Mouse (Mus musculus) forebrain, postnatal 0 days (tissue): ENCODE results near the gene Pcx. TPM values are rescaled to one million over a fixed set of nuclear protein-coding genes. Genes with fewer than 3 reads are reported as not detected.

Experiments used
- ATAC-seq: fragments of 200-750 bp; cut with Nextera tagmentation; 2 replicates; pipeline ENCODE4 v1.8.0; 2017; ENCODE audit warnings: mild to moderate bottlenecking, moderate library complexity
- DNase-seq: peaks from one replicate; pipeline ENCODE4 v3.0.0-alpha.2; 2015
- H3K27ac ChIP-seq: fragments of 300-500 bp; sonication (generic); 2 replicates; pipeline ENCODE4 v1.5.1; 2014; ENCODE audit warnings: low read depth, mild to moderate bottlenecking, antibody characterized with exemption, low read length, moderate library complexity, mixed read lengths
- H3K27me3 ChIP-seq: fragments of 300-500 bp; sonication (generic); 2 replicates; pipeline ENCODE4 v1.6.1; 2014; ENCODE audit warnings: mild to moderate bottlenecking, low read length, mixed read lengths; ENCODE audit not compliant: insufficient read depth
- H3K36me3 ChIP-seq: fragments of 300-500 bp; sonication (generic); 2 replicates; pipeline ENCODE4 v1.6.1; 2014; ENCODE audit warnings: mild to moderate bottlenecking, moderate library complexity; ENCODE audit not compliant: insufficient read depth
- H3K4me1 ChIP-seq: fragments of 300-500 bp; sonication (generic); 2 replicates; pipeline ENCODE4 v1.6.1; 2014; ENCODE audit warnings: antibody characterized with exemption; ENCODE audit not compliant: insufficient read depth
- H3K4me2 ChIP-seq: fragments of 300-500 bp; sonication (generic); 2 replicates; pipeline ENCODE4 v1.6.1; 2014; ENCODE audit warnings: low read depth, mild to moderate bottlenecking, moderate library complexity
- H3K4me3 ChIP-seq: fragments of 300-500 bp; sonication (generic); 2 replicates; pipeline ENCODE4 v1.5.1; 2014; ENCODE audit warnings: low read depth, low read length, mixed read lengths
- H3K9ac ChIP-seq: fragments of 300-500 bp; sonication (generic); 2 replicates; pipeline ENCODE4 v1.6.1; 2014; ENCODE audit warnings: mild to moderate bottlenecking
- H3K9me3 ChIP-seq: fragments of 300-500 bp; sonication (generic); 2 replicates; pipeline ENCODE4 v1.6.1; 2016; ENCODE audit warnings: low read length
- CTCF ChIP-seq: sonication (generic); IDR thresholded peaks from 2 replicates; pipeline ENCODE4 v1.5.1; 2016; ENCODE audit warnings: antibody characterized with exemption, control low read depth, low read depth
- WGBS: fragments of 180-500 bp; shearing (Covaris S2); extraction: QIAGEN DNeasy Blood & Tissue Kit; methylation state at CpG from one replicate; pipeline ENCODE4 v1.1.7; 2014; 5-methylcytosine and 5-hydroxymethylcytosine counted together
- polyA plus RNA-seq: library from polyadenylated mRNA; unstranded; fragments of >200 nt; fragmentation: Nextera tagmentation; extraction: Ambion mirVana; gene quantifications from 2 replicates; pipeline ENCODE4 v1.2.1, GENCODE M21; 2015
- total RNA-seq: library from RNA; depleted of rRNA; stranded (reverse); fragments of >200 nt; gene quantifications from 2 replicates; pipeline ENCODE4 v1.2.3, GENCODE M21; 2014

Gene Pcx
- total and polyA plus RNA-seq, 2 experiments from 2014 or later = 34.5 to 40.7 TPM

DNA sequence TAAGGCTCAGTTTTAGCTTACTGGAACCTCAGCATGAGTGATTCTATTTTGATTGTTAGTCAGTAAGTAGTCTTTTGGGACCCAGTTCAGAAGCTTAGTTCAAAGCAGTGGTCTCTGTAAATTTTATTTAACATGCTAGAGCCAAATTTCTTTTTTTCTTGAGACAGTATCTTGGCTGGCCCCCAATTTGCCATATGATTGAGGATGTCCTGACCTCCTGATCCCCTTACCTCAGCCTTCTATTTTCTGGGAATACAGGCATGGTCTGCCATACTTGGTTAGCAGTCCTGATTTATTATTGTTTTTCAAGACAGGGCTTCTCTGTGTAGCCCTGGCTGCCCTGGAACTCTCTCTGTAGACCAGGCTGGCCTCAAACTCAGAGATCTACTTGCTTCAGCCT, 25.6 kb downstream of the Pcx start:
- DNase-seq (no peak), ATAC-seq (no peak)
- H3K4me2 ChIP-seq = no peak overlapping the region

DNA sequence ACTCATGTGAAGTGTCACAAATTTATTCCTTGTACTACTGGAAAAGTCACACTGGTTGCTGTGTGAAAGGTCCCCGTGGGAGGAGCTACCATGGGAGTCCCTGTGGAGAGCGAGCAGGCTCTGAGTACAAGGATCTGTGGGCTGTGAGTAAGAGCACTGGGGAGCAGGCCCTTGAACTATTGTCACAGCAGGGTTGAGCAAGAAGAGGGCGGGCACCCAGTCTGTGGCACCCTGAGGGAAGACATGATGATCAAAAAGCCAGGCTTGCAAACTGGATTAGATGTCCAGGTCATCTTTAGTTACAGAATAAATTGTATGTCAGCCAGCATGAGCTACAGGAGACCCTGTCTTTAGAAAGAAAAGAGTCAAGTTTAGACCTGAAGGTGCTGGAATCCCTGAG, 26.3 kb downstream of the Pcx start:
- Histone ChIP-seq H3K9ac (no peak overlapping the region), H3K4me3 (no peak overlapping the region), H3K27ac (no peak overlapping the region), H3K36me3 (no peaks in the 10 kb centered on the region), H3K4me2 (no peak overlapping the region), H3K4me1 (no peaks in the 10 kb centered on the region), H3K9me3 (no peaks in the 10 kb centered on the region), H3K27me3 (no peaks in the 10 kb centered on the region)
- TF ChIP-seq CTCF = no peak
- DNase-seq = no peak
- no peak for ATAC-seq
- 67% methylated on average over 3 of the region's 3 CpGs for WGBS

More for the DNA sequence above, 25.6 kb downstream of the Pcx start:
- Histone ChIP-seq H3K27ac (no peak overlapping the region), H3K4me3 (no peak overlapping the region), H3K4me1 (no peaks in the 10 kb centered on the region), H3K9me3 (no peaks in the 10 kb centered on the region), H3K27me3 (no peaks in the 10 kb centered on the region), H3K9ac (no peak overlapping the region), H3K36me3 (no peaks in the 10 kb centered on the region)
- TF ChIP-seq CTCF = no peak

DNA sequence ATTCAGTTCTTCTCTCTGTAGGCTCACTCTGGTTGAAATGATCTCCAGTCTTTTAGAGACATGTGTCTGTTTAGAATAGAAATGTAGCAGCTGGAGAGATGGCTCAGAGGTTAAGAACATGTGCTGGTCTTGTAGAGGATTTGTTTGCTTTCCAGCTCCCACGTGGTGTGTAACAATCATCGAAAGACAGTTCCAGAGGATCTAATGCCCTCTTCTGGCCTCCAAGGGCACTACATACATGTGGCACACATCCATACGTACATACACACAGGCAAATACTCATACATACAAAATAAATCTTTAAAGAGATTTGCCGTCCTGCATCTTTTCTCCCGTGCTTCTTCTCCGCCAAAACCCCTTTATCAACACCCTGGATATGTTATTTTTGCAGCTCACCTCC, 30.0 kb downstream of the Pcx start:
- H3K36me3 ChIP-seq = no peaks in the 10 kb centered on the region
- no peak overlapping the region for H3K4me2 ChIP-seq
- H3K9me3 ChIP-seq = no peaks in the 10 kb centered on the region
- H3K4me1 ChIP-seq = no peaks in the 10 kb centered on the region
- no peak for DNase-seq
- H3K27me3 ChIP-seq = no peaks in the 10 kb centered on the region
- 0 out of 2 replicates have a peak, but pooled peaks have one; percentile 4 for TF ChIP-seq CTCF
- no peak overlapping the region for H3K27ac ChIP-seq
- no peak overlapping the region for H3K9ac ChIP-seq
- no peak for ATAC-seq
- 93% methylated on average over 6 of the region's 6 CpGs for WGBS
- H3K4me3 ChIP-seq = no peak overlapping the region

DNA sequence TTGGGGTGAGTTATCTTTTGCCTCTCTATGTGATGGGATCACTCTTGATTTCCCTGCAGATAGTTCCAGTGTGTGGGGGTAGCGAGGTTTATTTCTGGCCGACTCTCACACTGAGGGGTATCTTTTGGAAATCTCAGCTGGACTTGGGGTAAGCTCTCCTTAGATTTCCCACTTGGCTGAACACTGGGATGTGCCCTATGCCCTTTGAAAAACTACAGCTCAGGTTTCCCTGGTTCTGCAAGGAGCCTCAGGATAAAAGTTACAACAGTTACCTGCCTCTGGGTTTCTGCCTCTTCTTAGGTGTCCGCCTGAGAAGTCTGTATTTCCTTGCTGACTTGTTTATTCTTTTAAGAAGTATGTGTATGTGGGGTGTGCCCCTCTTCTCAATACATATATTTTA, 30.7 kb downstream of the Pcx start:
- Histone ChIP-seq H3K9me3 (no peaks in the 10 kb centered on the region), H3K4me1 (no peaks in the 10 kb centered on the region), H3K36me3 (no peaks in the 10 kb centered on the region), H3K4me3 (no peak overlapping the region), H3K27me3 (no peaks in the 10 kb centered on the region), H3K9ac (no peak overlapping the region), H3K4me2 (no peak overlapping the region), H3K27ac (no peak overlapping the region)
- 87% methylated on average over 3 of the region's 3 CpGs for WGBS
- TF ChIP-seq CTCF = no peak
- no peak for ATAC-seq
- DNase-seq = no peak

DNA sequence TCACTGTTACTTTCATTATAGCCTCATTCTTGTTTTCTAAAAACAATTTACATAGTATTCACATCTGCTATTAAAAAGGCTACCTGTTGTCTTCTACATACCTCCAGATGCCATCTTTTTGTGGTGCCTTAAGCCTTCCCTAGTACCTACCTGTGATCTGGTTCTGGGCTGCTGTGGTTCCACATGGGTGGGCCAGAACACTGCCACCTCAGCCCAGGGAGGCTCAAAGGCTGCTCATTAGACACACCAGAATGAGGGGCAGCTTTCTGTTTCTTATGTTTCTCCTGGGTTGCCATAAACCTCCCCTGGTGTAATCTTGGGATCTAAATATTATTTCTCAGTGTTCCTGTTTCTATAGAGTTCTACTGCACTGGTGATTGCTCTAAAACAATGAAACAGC, 31.8 kb downstream of the Pcx start:
- Histone ChIP-seq H3K4me2 (no peak overlapping the region), H3K27ac (no peak overlapping the region), H3K4me1 (no peaks in the 10 kb centered on the region), H3K36me3 (no peaks in the 10 kb centered on the region), H3K9me3 (no peaks in the 10 kb centered on the region), H3K27me3 (no peaks in the 10 kb centered on the region), H3K4me3 (no peak overlapping the region), H3K9ac (no peak overlapping the region)
- TF ChIP-seq CTCF = no peak
- ATAC-seq (no peak), DNase-seq (no peak)

DNA sequence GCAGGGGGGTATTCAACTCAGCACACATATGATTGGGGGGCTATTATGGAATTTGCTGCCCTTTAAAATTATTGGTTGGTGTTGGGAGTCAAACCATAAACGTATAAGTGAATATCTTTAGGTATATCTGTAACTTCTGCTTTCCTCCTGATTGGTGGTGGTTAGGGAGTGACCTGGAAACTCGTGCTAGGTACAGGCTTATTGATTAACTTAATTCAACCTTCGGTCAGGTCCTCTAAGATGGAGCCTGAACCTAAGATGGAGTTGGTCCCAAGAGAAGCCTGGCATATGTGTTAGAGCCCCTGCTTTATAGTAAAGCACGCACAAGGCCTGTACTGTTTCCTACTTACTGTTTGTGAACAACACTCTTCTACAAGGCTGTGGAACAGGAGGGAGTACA, 34.8 kb downstream of the Pcx start:
- Histone ChIP-seq H3K9me3 (no peaks in the 10 kb centered on the region), H3K36me3 (no peaks in the 10 kb centered on the region), H3K4me3 (no peak overlapping the region), H3K27ac (no peak overlapping the region), H3K9ac (no peak overlapping the region), H3K4me2 (no peak overlapping the region), H3K27me3 (no peaks in the 10 kb centered on the region), H3K4me1 (no peaks in the 10 kb centered on the region)
- ATAC-seq (no peak), DNase-seq (no peak)
- no peak for TF ChIP-seq CTCF
- 88% methylated on average over 4 of the region's 4 CpGs for WGBS

DNA sequence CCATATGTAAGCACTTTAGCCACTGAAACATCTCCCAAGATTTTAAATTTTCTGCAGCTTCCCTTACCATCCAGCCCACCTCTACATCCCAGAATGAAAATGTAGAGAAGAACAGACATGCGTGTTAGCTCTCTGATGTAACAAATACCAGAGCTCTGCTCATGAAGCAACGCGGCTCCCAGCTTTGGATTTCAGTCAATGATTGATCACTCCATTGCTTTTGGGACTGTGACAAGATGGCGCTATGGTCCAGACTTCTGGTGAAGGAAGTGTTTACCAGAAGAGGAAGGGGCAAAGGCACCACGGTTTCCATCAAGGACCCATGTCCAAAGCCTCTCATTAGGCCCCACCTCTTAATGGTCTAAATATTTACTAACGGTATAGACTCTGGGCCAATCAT, 35.6 kb downstream of the Pcx start:
- Histone ChIP-seq H3K36me3 (no peaks in the 10 kb centered on the region), H3K27ac (no peak overlapping the region), H3K27me3 (no peaks in the 10 kb centered on the region), H3K4me1 (no peaks in the 10 kb centered on the region), H3K9me3 (no peaks in the 10 kb centered on the region), H3K4me2 (no peak overlapping the region), H3K9ac (no peak overlapping the region), H3K4me3 (no peak overlapping the region)
- ATAC-seq (no peak), DNase-seq (no peak)
- no peak for TF ChIP-seq CTCF
- WGBS = 91% methylated on average over 6 of the region's 6 CpGs

DNA sequence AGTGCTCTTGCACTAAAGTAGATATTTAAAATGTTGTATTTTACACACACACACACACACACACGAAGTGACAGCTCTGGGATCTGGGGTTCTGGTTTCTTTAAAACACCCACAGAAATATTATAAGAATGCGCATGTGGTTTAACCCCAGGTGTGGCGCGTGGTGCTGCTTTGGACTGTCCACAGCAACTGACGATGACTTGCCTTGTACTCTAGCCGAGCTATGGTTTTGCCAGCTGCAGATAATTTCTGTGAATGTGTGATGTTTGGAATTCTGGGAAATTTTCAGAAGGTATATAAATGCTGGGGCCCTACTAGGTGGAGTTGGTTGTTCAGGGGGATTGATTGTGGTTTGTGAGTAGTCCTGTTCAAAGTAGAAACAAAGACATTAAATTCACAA, 37.5 kb downstream of the Pcx start:
- Histone ChIP-seq H3K36me3 (no peaks in the 10 kb centered on the region), H3K4me2 (no peak overlapping the region), H3K9ac (no peak overlapping the region), H3K9me3 (no peaks in the 10 kb centered on the region), H3K27ac (no peak overlapping the region), H3K4me3 (no peak overlapping the region), H3K4me1 (no peaks in the 10 kb centered on the region), H3K27me3 (no peaks in the 10 kb centered on the region)
- no peak for TF ChIP-seq CTCF
- 88% methylated on average over 6 of the region's 6 CpGs for WGBS
- DNase-seq = no peak
- no peak for ATAC-seq
